Mouse (Mus musculus): Measurements from ENCODE around the gene Ubap1.

Ubap1 gene

GRCm38 (mm10) chr4:41416966-41417365 is 68.2 kb downstream of the Ubap1 start:
- no peak for DNase-seq (ENCODE audit: low read depth)

- DNase-seq (ENCODE audit: low read depth), result no peak
Measured at GRCm38 (mm10) chr4:41438931-41439330, 90.1 kb downstream of the Ubap1 start.

Measured in 416B (cell line).